Mouse (Mus musculus): ENCODE results near the gene Gm6583. TPM values are rescaled to one million over a fixed set of nuclear protein-coding genes. Genes with fewer than 3 reads are reported as not detected.

The Gm6583 gene
- total RNA-seq, 2 experiments from 2014 or later: not detected

Other genes with a start within 250 kb of the Gm6583 start
- 1 to 10 TPM; 1.2 to 1.5 TPM for gene Cryba4, start 103.5 kb downstream of the Gm6583 start, total RNA-seq (2021)
- gene Crybb1, start 100.2 kb downstream of the Gm6583 start, total RNA-seq (2021): 10 to 100 TPM; 12.9 to 14.5 TPM
- 10 to 100 TPM; 41.3 to 42.9 TPM for gene Tpst2, start 79.3 kb downstream of the Gm6583 start, total RNA-seq (2021)
- gene Tfip11, start 29.7 kb downstream of the Gm6583 start, total RNA-seq (2021): 10 to 100 TPM; 37.1 to 37.9 TPM
- 10 to 100 TPM; 21.6 to 23.0 TPM for gene Srrd, start 13.0 kb downstream of the Gm6583 start, total RNA-seq (2021)
- gene Hps4, start 12.9 kb downstream of the Gm6583 start, total RNA-seq (2021): 10 to 100 TPM; 30.0 to 32.7 TPM
- 100 to 1,000 TPM; 164 to 171 TPM for gene Asphd2, start 38.8 kb upstream of the Gm6583 start, total RNA-seq (2021)
- not detected for gene Gm6588, start 93.4 kb upstream of the Gm6583 start, total RNA-seq (2021)
- gene Sez6l, start 221.2 kb upstream of the Gm6583 start, total RNA-seq (2021): 100 to 1,000 TPM; 158 to 164 TPM

Measured in left cerebral cortex, postnatal 14 days (tissue).